Mouse (Mus musculus) MEL (cell line): ENCODE measurements at regions not wholly inside any gene's neighbourhood (a gene's known extent, or its start where the extent isn't known, plus 50 kb on each side); places are given as distances from the start of the nearest gene placed in this dataset.

ENCODE experiments used
- DNase-seq: peaks from one replicate; pipeline ENCODE4 v3.0.0; 2011; ENCODE audit warnings: low read depth, low spot score
- H3K27ac ChIP-seq: 2 replicates; pipeline ENCODE4 v1.5.1; 2012; ENCODE audit warnings: low read depth, mild to moderate bottlenecking, control low read depth, low read length, moderate library complexity; ENCODE audit not compliant: control insufficient read depth
- H3K27me3 ChIP-seq, 2 experiments: fragments of 150-350 bp in 1 of 2; sonication (generic) in 1 of 2; 2 replicates each; pipeline ENCODE4 v1.6.1; 2012; ENCODE audit warnings: low read length in 2 of 2, mild to moderate bottlenecking in 2 of 2, improper control_type of control experiment in 1 of 2, moderate library complexity in 1 of 2; ENCODE audit not compliant: insufficient read depth in 2 of 2, control insufficient read depth in 1 of 2
- H3K36me3 ChIP-seq, 2 experiments: 2 replicates each; pipeline ENCODE4 v1.6.1; 2012 to 2014; ENCODE audit warnings: low read length in 2 of 2, improper control_type of control experiment in 1 of 2, inconsistent platforms in 1 of 2, mild to moderate bottlenecking in 1 of 2; ENCODE audit not compliant: insufficient read depth in 2 of 2, control insufficient read depth in 1 of 2
- H3K4me1 ChIP-seq, 2 experiments: fragments of 150-350 bp in 1 of 2; sonication (generic) in 1 of 2; 2 replicates each; pipeline ENCODE4 v1.6.1; 2012; ENCODE audit warnings: low read length in 2 of 2, improper control_type of control experiment in 1 of 2, mild to moderate bottlenecking in 1 of 2; ENCODE audit not compliant: insufficient read depth in 2 of 2, control insufficient read depth in 1 of 2
- H3K4me3 ChIP-seq, 2 experiments: fragments of 150-350 bp in 1 of 2; sonication (generic) in 1 of 2; 2 replicates each; pipeline ENCODE4 v1.5.1; 2012; ENCODE audit warnings: low read depth in 2 of 2, low read length in 2 of 2, mild to moderate bottlenecking in 2 of 2, moderate library complexity in 2 of 2, control low read depth in 1 of 2, improper control_type of control experiment in 1 of 2; ENCODE audit not compliant: control insufficient read depth in 1 of 2, insufficient read depth in 1 of 2
- H3K79me2 ChIP-seq: 2 replicates; pipeline ENCODE4 v1.6.1; 2012; ENCODE audit warnings: mild to moderate bottlenecking, low read length, moderate library complexity; ENCODE audit not compliant: control insufficient read depth, poor library complexity, insufficient read depth
- H3K9ac ChIP-seq: 2 replicates; pipeline ENCODE4 v1.6.1; 2012; ENCODE audit warnings: low read depth, mild to moderate bottlenecking, control low read depth, low read length, moderate library complexity; ENCODE audit not compliant: control insufficient read depth, poor library complexity, severe bottlenecking
- H3K9me3 ChIP-seq: fragments of 150-350 bp; sonication (generic); replicated peaks from 2 replicates; pipeline ENCODE4 v1.6.1; 2012; ENCODE audit warnings: mild to moderate bottlenecking, low read length, improper control_type of control experiment, moderate library complexity; ENCODE audit not compliant: insufficient read depth
- BHLHE40 ChIP-seq: IDR thresholded peaks from 2 replicates; pipeline ENCODE4 v1.6.1; 2012; ENCODE audit warnings: low read depth, mild to moderate bottlenecking, inconsistent platforms, low read length, improper control_type of control experiment, borderline replicate concordance
- CHD1 ChIP-seq: IDR thresholded peaks from 2 replicates; pipeline ENCODE4 v1.6.1; 2012; ENCODE audit warnings: low read depth, mild to moderate bottlenecking, inconsistent platforms, low read length, improper control_type of control experiment
- CTCF ChIP-seq, 3 experiments: IDR thresholded peaks in 2 of 3; conservative IDR thresholded peaks in 1 of 3; 2 replicates each; pipeline ENCODE4 v1.5.1; 2011 to 2012; ENCODE audit warnings: low read length in 3 of 3, low read depth in 2 of 3, mild to moderate bottlenecking in 2 of 3, improper control_type of control experiment in 1 of 3, inconsistent platforms in 1 of 3, mixed read lengths in 1 of 3, moderate library complexity in 1 of 3; ENCODE audit not compliant: control insufficient read depth in 1 of 3, insufficient read depth in 1 of 3, poor library complexity in 1 of 3, severe bottlenecking in 1 of 3
- E2F4 ChIP-seq: IDR thresholded peaks from 2 replicates; pipeline ENCODE4 v1.6.1; 2011; ENCODE audit warnings: low read depth, low read length, improper control_type of control experiment, borderline replicate concordance
- ETS1 ChIP-seq: IDR thresholded peaks from 2 replicates; pipeline ENCODE4 v1.6.1; 2012; ENCODE audit warnings: low read depth, mild to moderate bottlenecking, inconsistent platforms, low read length, improper control_type of control experiment, moderate library complexity
- GABPA ChIP-seq: IDR thresholded peaks from 2 replicates; pipeline ENCODE4 v1.6.1; 2012; ENCODE audit warnings: low read depth, mild to moderate bottlenecking, inconsistent platforms, low read length, improper control_type of control experiment, moderate library complexity
- GATA1 ChIP-seq: IDR thresholded peaks from 2 replicates; pipeline ENCODE4 v1.6.1; 2011; ENCODE audit warnings: low read depth, low read length, improper control_type of control experiment
- JUND ChIP-seq: IDR thresholded peaks from 2 replicates; pipeline ENCODE4 v1.6.1; 2011; ENCODE audit warnings: low read depth, mild to moderate bottlenecking, improper control_type of control experiment, low read length
- MAFK ChIP-seq: IDR thresholded peaks from 2 replicates; pipeline ENCODE4 v1.6.1; 2011; ENCODE audit warnings: low read depth, mild to moderate bottlenecking, low read length, improper control_type of control experiment, borderline replicate concordance
- MAX ChIP-seq: IDR thresholded peaks from 2 replicates; pipeline ENCODE4 v1.6.1; 2011; ENCODE audit warnings: low read length, improper control_type of control experiment
- MEF2A ChIP-seq: IDR thresholded peaks from 2 replicates; pipeline ENCODE4 v1.6.1; 2014; ENCODE audit warnings: low read depth, mild to moderate bottlenecking, inconsistent platforms, low read length, improper control_type of control experiment; ENCODE audit not compliant: poor library complexity, insufficient replicate concordance, severe bottlenecking; ENCODE audit errors: extremely low read depth
- NELFE ChIP-seq: IDR thresholded peaks from 2 replicates; pipeline ENCODE4 v1.6.1; 2011; ENCODE audit warnings: low read depth, low read length, improper control_type of control experiment
- POLR2A ChIP-seq, 2 experiments: IDR thresholded peaks; 2 replicates each; pipeline ENCODE4 v1.6.1; 2011 to 2012; ENCODE audit warnings: low read length in 2 of 2, mild to moderate bottlenecking in 2 of 2, control low read depth in 1 of 2, improper control_type of control experiment in 1 of 2, low read depth in 1 of 2, moderate library complexity in 1 of 2; ENCODE audit not compliant: control insufficient read depth in 1 of 2, insufficient read depth in 1 of 2, poor library complexity in 1 of 2
- SIN3A ChIP-seq: IDR thresholded peaks from 2 replicates; pipeline ENCODE4 v1.6.1; 2012; ENCODE audit warnings: low read length, improper control_type of control experiment, inconsistent platforms
- SMC3 ChIP-seq: IDR thresholded peaks from 2 replicates; pipeline ENCODE4 v1.6.1; 2011; ENCODE audit warnings: low read depth, low read length, improper control_type of control experiment
- TBP ChIP-seq: IDR thresholded peaks from 2 replicates; pipeline ENCODE4 v1.8.0; 2011; ENCODE audit warnings: low read depth, low read length, improper control_type of control experiment
- TCF12 ChIP-seq: IDR thresholded peaks from 2 replicates; pipeline ENCODE4 v1.6.1; 2014; ENCODE audit warnings: low read depth, mild to moderate bottlenecking, inconsistent platforms, low read length, improper control_type of control experiment, moderate library complexity
- USF1 ChIP-seq: IDR thresholded peaks from 2 replicates; pipeline ENCODE4 v1.6.1; 2014; ENCODE audit warnings: low read depth, mild to moderate bottlenecking, inconsistent platforms, low read length, improper control_type of control experiment, moderate library complexity
- ZMIZ1 ChIP-seq: IDR thresholded peaks from 2 replicates; pipeline ENCODE4 v1.6.1; 2012; ENCODE audit warnings: low read depth, mild to moderate bottlenecking, inconsistent platforms, low read length, improper control_type of control experiment, moderate library complexity

DNA sequence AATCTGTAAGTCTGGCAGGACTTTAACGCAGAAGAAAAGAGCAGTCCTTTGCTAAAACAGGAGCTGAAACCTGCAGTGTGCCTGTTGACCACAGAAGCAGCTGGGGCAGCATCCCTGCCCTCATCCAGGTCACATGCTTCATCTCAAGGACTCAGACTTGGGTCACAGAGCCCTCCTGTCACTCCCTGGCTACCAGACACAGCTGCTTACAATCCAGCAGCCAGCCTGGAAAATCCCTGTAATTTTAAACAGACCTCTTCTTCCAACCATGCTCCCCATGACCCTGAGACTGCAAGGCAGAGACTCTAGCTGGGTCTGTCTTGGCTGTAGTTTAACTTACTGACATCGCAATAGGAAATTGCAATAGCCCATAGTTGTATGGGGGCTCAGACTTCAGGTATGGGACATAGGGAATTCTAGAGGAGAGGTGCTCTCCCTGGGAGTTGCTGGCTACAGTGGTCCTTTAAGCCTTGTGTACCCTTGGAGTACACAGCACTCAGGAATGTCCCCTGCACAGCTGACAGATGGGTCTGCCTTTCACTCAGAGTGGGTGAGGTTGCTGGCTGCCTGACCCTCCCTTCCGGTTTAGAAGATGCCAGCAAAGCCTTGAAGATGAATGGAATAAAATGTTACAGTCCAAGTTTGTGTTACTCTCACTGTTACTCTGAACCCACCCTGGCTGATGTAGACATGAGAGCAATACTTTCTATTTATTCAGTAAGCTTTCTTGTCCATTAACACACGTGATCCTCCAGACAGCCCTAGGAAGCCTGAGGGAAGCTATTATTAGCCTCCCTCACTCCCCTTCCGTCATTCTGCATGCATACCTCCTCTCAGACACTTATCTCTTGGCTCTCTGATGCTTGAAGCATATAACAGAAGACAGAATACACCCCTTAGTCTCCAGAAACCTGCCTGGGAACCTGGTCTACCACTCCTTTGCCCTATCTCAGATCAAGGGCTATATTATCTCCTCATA, 159.7 kb downstream of the Sox11 start:
- H3K79me2 ChIP-seq, result no peaks in the 10 kb centered on the region
- TF ChIP-seq MEF2A (no peak), SMC3 (no peak), E2F4 (no peak), ETS1 (no peak), USF1 (no peak)
- no peak overlapping the region for H3K9ac ChIP-seq
- H3K4me3 ChIP-seq, result no peak overlapping the region
- DNase-seq, result no peak
- no peak overlapping the region for H3K27ac ChIP-seq
- no peaks in the 10 kb centered on the region for H3K9me3 ChIP-seq
- no peaks in the 10 kb centered on the region for H3K4me1 ChIP-seq
- H3K27me3 ChIP-seq, result no peaks in the 10 kb centered on the region
- H3K36me3 ChIP-seq, result no peaks in the 10 kb centered on the region

DNA sequence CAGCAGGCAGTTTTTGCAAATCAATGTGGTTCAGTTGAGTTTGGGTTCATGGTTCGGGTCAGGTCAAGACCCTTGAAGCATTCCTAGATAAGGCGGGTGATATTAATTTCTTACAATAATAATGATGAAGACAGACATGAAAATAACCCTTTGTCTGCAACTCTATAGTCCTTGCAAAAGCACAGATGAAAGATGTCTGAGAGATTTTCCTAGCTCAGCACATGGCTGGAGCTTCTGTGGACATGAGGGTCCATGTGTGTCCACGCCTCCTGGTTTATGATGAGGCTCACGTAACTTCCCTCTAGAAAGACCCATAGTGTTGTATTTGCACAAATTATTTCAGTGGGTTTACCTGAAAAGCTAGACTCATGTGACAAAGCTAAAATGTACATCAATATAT, 168.8 kb downstream of the Sox11 start:
- no peak overlapping the region for H3K9ac ChIP-seq
- H3K27me3 ChIP-seq, result no peaks in the 10 kb centered on the region
- TF ChIP-seq NELFE (no peak), GATA1 (no peak), TCF12 (no peak), MAFK (no peak), MEF2A (no peak), JUND (no peak), GABPA (no peak), SMC3 (no peak), TBP (no peak), MAX (no peak), CHD1 (no peak), BHLHE40 (no peak), ZMIZ1 (no peak), SIN3A (no peak), USF1 (no peak), POLR2A (IDR thresholded peaks at IDR 0.05; ENCODE audit: control insufficient read depth in 1 of 2, insufficient read depth in 1 of 2, low read depth in 1 of 2, low read length in 2 of 2, poor library complexity in 1 of 2) (no peak), CTCF (IDR thresholded peaks at IDR 0.05 in 2 of 3, conservative IDR thresholded peaks at IDR 0.05 in 1 of 3; ENCODE audit: control insufficient read depth in 1 of 3, insufficient read depth in 1 of 3, low read depth in 2 of 3, low read length in 3 of 3, poor library complexity in 1 of 3, severe bottlenecking in 1 of 3) (no peak)
- no peak overlapping the region for H3K27ac ChIP-seq
- H3K4me3 ChIP-seq, result no peak overlapping the region
- DNase-seq, result no peak
- H3K4me1 ChIP-seq, result no peaks in the 10 kb centered on the region
- no peaks in the 10 kb centered on the region for H3K79me2 ChIP-seq
- no peaks in the 10 kb centered on the region for H3K36me3 ChIP-seq
- no peaks in the 10 kb centered on the region for H3K9me3 ChIP-seq
